Mouse (Mus musculus) kidney, embryonic 14.5 days (tissue): ENCODE results near the gene Gpr162. TPM values are rescaled to one million over a fixed set of nuclear protein-coding genes. Genes with fewer than 3 reads are reported as not detected.

Experiments
- ATAC-seq: fragments of 200-750 bp; cut with Nextera tagmentation; 2 replicates; pipeline ENCODE4 v1.8.0; 2017; ENCODE audit warnings: moderate number of reproducible peaks, mild to moderate bottlenecking, moderate TSS enrichment, moderate library complexity; ENCODE audit not compliant: low FRiP score, low TSS enrichment
- H3K27ac ChIP-seq: fragments of 300-500 bp; sonication (generic); 2 replicates; pipeline ENCODE4 v1.5.1; 2014; ENCODE audit warnings: low read depth, mild to moderate bottlenecking, low read length, moderate library complexity, mixed read lengths
- H3K27me3 ChIP-seq: fragments of 300-500 bp; sonication (generic); 2 replicates; pipeline ENCODE4 v1.6.1; 2014; ENCODE audit warnings: mild to moderate bottlenecking, low read length; ENCODE audit not compliant: control insufficient read depth, insufficient read depth
- H3K36me3 ChIP-seq: fragments of 300-500 bp; sonication (generic); 2 replicates; pipeline ENCODE4 v1.6.1; 2014; ENCODE audit warnings: low read length, mixed read lengths; ENCODE audit not compliant: control insufficient read depth, insufficient read depth
- H3K4me1 ChIP-seq: fragments of 300-500 bp; sonication (generic); 2 replicates; pipeline ENCODE4 v1.6.1; 2014; ENCODE audit warnings: low read length, mixed read lengths; ENCODE audit not compliant: control insufficient read depth, insufficient read depth
- H3K4me2 ChIP-seq: fragments of 300-500 bp; sonication (generic); replicated peaks from 2 replicates; pipeline ENCODE4 v1.6.1; 2014; ENCODE audit warnings: low read depth, mild to moderate bottlenecking, low read length
- H3K4me3 ChIP-seq: fragments of 300-500 bp; sonication (generic); 2 replicates; pipeline ENCODE4 v1.5.1; 2014; ENCODE audit warnings: mild to moderate bottlenecking, low read length
- H3K9ac ChIP-seq: fragments of 300-500 bp; sonication (generic); 2 replicates; pipeline ENCODE4 v1.6.1; 2014; ENCODE audit warnings: low read depth, mild to moderate bottlenecking, low read length, moderate library complexity
- H3K9me3 ChIP-seq: fragments of 300-500 bp; sonication (generic); 2 replicates; pipeline ENCODE4 v1.6.1; 2016; ENCODE audit warnings: low read length; ENCODE audit not compliant: control insufficient read depth
- WGBS: fragments of 180-500 bp; shearing (Covaris S2); extraction: QIAGEN DNeasy Blood & Tissue Kit; methylation state at CpG from one replicate; pipeline ENCODE4 v1.1.7; 2014; 5-methylcytosine and 5-hydroxymethylcytosine counted together
- polyA plus RNA-seq: library from polyadenylated mRNA; unstranded; fragments of >200 nt; fragmentation: Nextera tagmentation; extraction: Ambion mirVana; gene quantifications from 2 replicates; pipeline ENCODE4 v1.2.1, GENCODE M21; 2014

The Gpr162 gene
- polyA plus RNA-seq, 1 experiment from 2014 or later: 0.55 TPM

- WGBS: 13% methylated on average over 8 of the region's 8 CpGs
- Histone ChIP-seq H3K4me1 (peaks cover 27% of the 10 kb centered on the region), H3K27me3 (peaks cover 6% of the 10 kb centered on the region)
Measured at GRCm38 (mm10) chr6:124862406-124863124, 1.2 kb downstream of the Gpr162 start.

DNA sequence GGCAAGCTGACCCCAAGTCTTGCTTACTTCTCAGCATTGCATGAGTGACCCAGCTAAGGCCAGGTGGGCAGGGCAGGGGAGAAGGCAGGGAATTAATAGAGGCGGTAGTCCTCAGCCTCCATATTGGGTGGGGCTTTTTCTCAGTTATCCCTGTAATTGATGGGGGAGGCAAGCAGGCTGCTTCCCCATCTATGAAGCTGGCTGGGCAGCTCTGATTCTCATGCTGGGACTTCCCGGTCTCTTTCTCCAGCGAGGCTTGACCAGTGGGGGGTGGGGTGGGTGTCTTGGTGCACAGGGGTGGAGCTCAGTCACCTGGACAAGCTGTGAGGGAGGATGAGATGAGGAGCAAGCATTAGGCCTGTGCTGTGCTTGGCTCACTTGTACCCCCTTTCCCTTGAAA, 2.0 kb downstream of the Gpr162 start:
- H3K4me1 ChIP-seq: peaks cover 27% of the 10 kb centered on the region
- no peak overlapping the region for H3K4me2 ChIP-seq
- WGBS: 20% methylated on average over 3 of the region's 3 CpGs
- H3K4me3 ChIP-seq: no peak overlapping the region
- peak overlapping the region; percentile 12; the same call in 1 of the 2 replicates for H3K9ac ChIP-seq
- no peak overlapping the region for H3K27ac ChIP-seq
- H3K27me3 ChIP-seq: peaks cover 6% of the 10 kb centered on the region
- no peak for ATAC-seq
- no peaks in the 10 kb centered on the region for H3K9me3 ChIP-seq
- no peaks in the 10 kb centered on the region for H3K36me3 ChIP-seq

More at GRCm38 (mm10) chr6:124862406-124863124, 1.2 kb downstream of the Gpr162 start:
- H3K9ac ChIP-seq: no peak overlapping the region
- no peak overlapping the region for H3K27ac ChIP-seq
- no peak for ATAC-seq
- H3K4me3 ChIP-seq: peak overlapping the region; percentile 52
- H3K36me3 ChIP-seq: no peaks in the 10 kb centered on the region
- peak overlapping the region; percentile 90 for H3K4me2 ChIP-seq
- H3K9me3 ChIP-seq: no peaks in the 10 kb centered on the region

DNA sequence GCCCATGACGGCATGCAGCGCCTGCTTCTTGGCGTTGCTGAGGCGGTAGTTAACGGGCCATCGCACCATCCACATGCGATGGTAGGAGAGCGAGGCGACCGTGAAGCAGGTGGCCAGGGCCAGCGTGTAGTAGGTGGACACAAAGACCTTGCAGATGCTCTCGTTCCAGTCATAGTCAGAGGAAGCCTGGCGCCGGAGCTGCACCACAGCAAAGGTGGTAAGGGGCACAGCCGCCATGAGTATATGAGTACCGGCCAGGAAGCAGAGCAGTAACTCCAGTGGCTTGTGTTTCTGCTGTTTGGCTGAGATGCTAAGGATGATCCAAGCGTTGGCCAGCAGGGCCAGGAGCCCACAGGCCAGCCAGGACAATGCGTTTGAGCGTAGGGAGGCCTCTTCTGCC, 2.5 kb downstream of the Gpr162 start:
- Histone ChIP-seq H3K4me2 (no peak overlapping the region), H3K9ac (peak overlapping the region; percentile 12; the same call in 1 of the 2 replicates), H3K9me3 (no peaks in the 10 kb centered on the region), H3K4me1 (peaks cover 28% of the 10 kb centered on the region), H3K27me3 (peaks cover 6% of the 10 kb centered on the region), H3K27ac (no peak overlapping the region), H3K36me3 (no peaks in the 10 kb centered on the region), H3K4me3 (no peak overlapping the region)
- 85% methylated on average over 19 of the region's 19 CpGs for WGBS
- no peak for ATAC-seq

- Histone ChIP-seq H3K27ac (no peak overlapping the region), H3K4me2 (no peak overlapping the region), H3K4me1 (peaks cover 33% of the 10 kb centered on the region), H3K4me3 (no peak overlapping the region), H3K27me3 (peaks cover 6% of the 10 kb centered on the region), H3K36me3 (no peaks in the 10 kb centered on the region), H3K9me3 (no peaks in the 10 kb centered on the region), H3K9ac (no peak overlapping the region)
- 89% methylated on average over 9 of the region's 9 CpGs for WGBS
- no peak for ATAC-seq
Measured at GRCm38 (mm10) chr6:124860511-124860910, 3.3 kb downstream of the Gpr162 start.

- WGBS: 9% methylated on average over 12 of the region's 12 CpGs
- Histone ChIP-seq H3K4me1 (peaks cover 33% of the 10 kb centered on the region), H3K27ac (no peak overlapping the region), H3K4me3 (no peak overlapping the region), H3K9me3 (no peaks in the 10 kb centered on the region), H3K36me3 (no peaks in the 10 kb centered on the region; the same call in 1 of the 2 replicates), H3K9ac (no peak overlapping the region), H3K27me3 (peaks cover 6% of the 10 kb centered on the region), H3K4me2 (peak overlapping the region; percentile 10; the same call in 1 of the 2 replicates)
- ATAC-seq: 0 out of 2 replicates have a peak, but pooled peaks have one; percentile 1
Measured at GRCm38 (mm10) chr6:124859725-124860124, 4.1 kb downstream of the Gpr162 start.

GRCm38 (mm10) chr6:124858561-124859318, 5.0 kb downstream of the Gpr162 start:
- H3K36me3 ChIP-seq: peaks cover 3% of the 10 kb centered on the region; the same call in 1 of the 2 replicates
- H3K9ac ChIP-seq: no peak overlapping the region
- no peak overlapping the region for H3K4me3 ChIP-seq
- peaks cover 6% of the 10 kb centered on the region for H3K27me3 ChIP-seq
- H3K9me3 ChIP-seq: no peaks in the 10 kb centered on the region
- no peak overlapping the region for H3K27ac ChIP-seq
- peaks cover 33% of the 10 kb centered on the region for H3K4me1 ChIP-seq
- no peak for ATAC-seq
- WGBS: 77% methylated on average over 28 of the region's 28 CpGs
- peak overlapping the region; percentile 90 for H3K4me2 ChIP-seq

GRCm38 (mm10) chr6:124857840-124858530, 5.8 kb downstream of the Gpr162 start:
- no peak for ATAC-seq
- Histone ChIP-seq H3K9me3 (no peaks in the 10 kb centered on the region), H3K36me3 (peaks cover 3% of the 10 kb centered on the region; the same call in 1 of the 2 replicates), H3K4me3 (peak overlapping the region; percentile 74), H3K9ac (peak overlapping the region; percentile 93), H3K27ac (peak overlapping the region; percentile 95; the same call in 1 of the 2 replicates), H3K4me1 (peaks cover 29% of the 10 kb centered on the region), H3K4me2 (peak overlapping the region; percentile 90), H3K27me3 (peaks cover 3% of the 10 kb centered on the region)
- WGBS: 30% methylated on average over 26 of the region's 26 CpGs

DNA sequence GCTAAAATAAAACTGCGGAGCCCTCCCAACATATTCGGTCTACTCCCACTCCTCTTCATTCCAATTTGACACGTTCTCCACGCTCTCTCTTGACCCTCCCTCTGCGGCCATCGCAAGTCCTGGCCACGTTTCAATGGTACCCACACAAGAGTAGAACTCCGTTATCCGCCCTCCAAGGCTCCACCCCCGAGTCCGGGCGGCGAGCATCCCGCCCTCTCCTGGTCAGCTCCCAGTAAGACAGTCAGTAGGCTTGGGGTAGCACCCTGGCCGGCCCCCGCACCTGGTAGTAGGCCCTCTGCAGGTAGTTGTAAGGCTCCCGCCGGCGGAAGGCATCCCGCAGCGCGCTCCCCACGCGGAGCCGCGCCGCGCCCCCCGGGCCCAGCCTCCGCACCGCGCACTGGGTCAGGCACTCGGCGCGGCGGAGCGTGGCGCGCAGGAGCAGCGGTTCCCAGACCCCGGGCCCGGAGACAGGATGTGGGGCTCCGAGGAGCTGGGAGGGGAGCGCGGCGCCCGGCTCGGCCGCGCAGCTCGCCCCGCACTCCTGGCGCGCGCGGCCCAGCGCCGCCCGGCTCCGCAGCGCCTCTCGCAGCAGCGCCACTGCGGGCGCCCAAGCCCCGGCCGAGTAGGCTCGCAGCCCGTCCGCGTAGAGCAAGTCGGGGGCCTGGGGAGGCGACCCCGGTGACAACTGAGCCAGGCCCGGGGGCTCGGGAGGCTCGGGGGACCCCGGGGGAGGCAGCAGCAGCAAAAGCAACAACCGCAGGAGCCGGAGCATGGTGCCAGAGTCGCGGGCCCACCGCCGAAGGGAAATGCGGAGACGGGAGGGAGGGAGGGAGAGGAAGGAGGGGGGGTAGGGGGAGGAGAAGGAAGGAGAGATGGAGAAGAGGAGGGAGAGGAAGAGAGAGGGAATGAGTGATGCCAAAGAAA, 6.6 kb downstream of the Gpr162 start, which contains the start of gene P3h3:
TSS of gene P3h3 (minus strand) at position 837 of the 924 bp plus-strand sequence.
- peak within 1 kb of the TSS; percentile 93 for H3K9ac ChIP-seq
- ATAC-seq: peak; percentile 82
- H3K4me2 ChIP-seq: peak within 1 kb of the TSS; percentile 90
- no peaks in the 10 kb centered on the region for H3K9me3 ChIP-seq
- no peaks in the 10 kb centered on the region for H3K27me3 ChIP-seq
- WGBS: under 1% methylated on average over 69 of the region's 86 CpGs
- peaks cover 3% of the 10 kb centered on the region; the same call in 1 of the 2 replicates for H3K36me3 ChIP-seq
- peaks cover 26% of the 10 kb centered on the region for H3K4me1 ChIP-seq
- H3K4me3 ChIP-seq: peak within 1 kb of the TSS; percentile 74
- H3K27ac ChIP-seq: peak within 1 kb of the TSS; percentile 95
